11 mouse cellular contexts compared by ENCODE assay signal in genomic region chr15:10952760-10953305, GRCm38 (mm10). TPM values are rescaled to one million over a fixed set of nuclear protein-coding genes. Genes with fewer than 3 reads are reported as not detected.
A peak's percentile ranks its signal among the peaks of the same experiment; 100 is the strongest.
DNase-seq lines count a peak whose midpoint lies in the region; ATAC-seq lines count a peak whose summit lies in the region.
"Had no signal": no experiment of that assay in that cellular context is flagged by ENCODE, and none has a peak within 500 bp of the region (broad histone marks: within the 10 kb centered on the region; RNA-seq: fewer than 3 reads in every experiment).

No protein-coding gene starts in this region.

- H3K4me2 ChIP-seq in hindbrain, embryonic 12.5 days (replicated peaks), result no peak overlapping the region
- peak overlapping the region; percentile 27 for H3K4me2 ChIP-seq in embryonic facial prominence, embryonic 14.5 days (ENCODE audit: low read depth, low read length)
- peak overlapping the region; percentile 50 for H3K4me2 ChIP-seq in kidney, embryonic 16.5 days (replicated peaks; ENCODE audit: low read depth, low read length)
- H3K4me2 ChIP-seq in neural tube, embryonic 12.5 days (replicated peaks), result peak overlapping the region; percentile 36
- no peak overlapping the region for H3K4me2 ChIP-seq in intestine, embryonic 15.5 days (replicated peaks)

- no peak overlapping the region for H3K9ac ChIP-seq in hindbrain, embryonic 12.5 days
- no peak overlapping the region for H3K9ac ChIP-seq in embryonic facial prominence, embryonic 14.5 days (ENCODE audit: low read depth, low read length)
- H3K9ac ChIP-seq in kidney, embryonic 16.5 days (replicated peaks; ENCODE audit: low read length), result 0 out of 2 replicates have a peak overlapping the region, but pooled peaks have one; percentile 33
- H3K9ac ChIP-seq in neural tube, embryonic 12.5 days, result no peak overlapping the region
- H3K9ac ChIP-seq in intestine, embryonic 15.5 days, result no peak overlapping the region

- H3K4me3 ChIP-seq in hindbrain, embryonic 10.5 days, result no peak overlapping the region
- H3K4me3 ChIP-seq in hindbrain, embryonic 12.5 days, result no peak overlapping the region
- 0 out of 2 replicates have a peak overlapping the region, but pooled peaks have one; percentile 3 for H3K4me3 ChIP-seq in embryonic facial prominence, embryonic 14.5 days (ENCODE audit: low read depth, low read length)
- peak overlapping the region; percentile 11; the same call in 1 of the 2 replicates for H3K4me3 ChIP-seq in kidney, embryonic 16.5 days (ENCODE audit: low read length)
- no peak overlapping the region for H3K4me3 ChIP-seq in neural tube, embryonic 12.5 days
- no peak overlapping the region for H3K4me3 ChIP-seq in intestine, embryonic 15.5 days (replicated peaks)

- no peaks in the 10 kb centered on the region for H3K36me3 ChIP-seq in hindbrain, embryonic 10.5 days
- no peaks in the 10 kb centered on the region for H3K36me3 ChIP-seq in hindbrain, embryonic 12.5 days
- H3K36me3 ChIP-seq in embryonic facial prominence, embryonic 14.5 days (ENCODE audit: control insufficient read depth, insufficient read depth, low read length), result no peaks in the 10 kb centered on the region
- no peaks in the 10 kb centered on the region for H3K36me3 ChIP-seq in kidney, embryonic 16.5 days (ENCODE audit: insufficient read depth, low read length)
- no peaks in the 10 kb centered on the region for H3K36me3 ChIP-seq in neural tube, embryonic 12.5 days
- H3K36me3 ChIP-seq in intestine, embryonic 15.5 days, result no peaks in the 10 kb centered on the region

- no peaks in the 10 kb centered on the region for H3K27me3 ChIP-seq in hindbrain, embryonic 10.5 days (ENCODE audit: insufficient read depth, poor library complexity, severe bottlenecking)
- H3K27me3 ChIP-seq in hindbrain, embryonic 12.5 days, result no peaks in the 10 kb centered on the region
- no peaks in the 10 kb centered on the region; the same call in 1 of the 2 replicates for H3K27me3 ChIP-seq in embryonic facial prominence, embryonic 14.5 days (replicated peaks; ENCODE audit: control insufficient read depth, insufficient read depth, low read length)
- no peaks in the 10 kb centered on the region for H3K27me3 ChIP-seq in kidney, embryonic 16.5 days (ENCODE audit: insufficient read depth, low read length)
- no peaks in the 10 kb centered on the region for H3K27me3 ChIP-seq in neural tube, embryonic 12.5 days (replicated peaks)
- no peaks in the 10 kb centered on the region for H3K27me3 ChIP-seq in intestine, embryonic 15.5 days (replicated peaks)

- H3K27ac ChIP-seq in hindbrain, embryonic 10.5 days, result peak overlapping the region; percentile 9; the same call in 1 of the 2 replicates
- H3K27ac ChIP-seq in hindbrain, embryonic 12.5 days, result no peak overlapping the region
- peak overlapping the region; percentile 70 for H3K27ac ChIP-seq in embryonic facial prominence, embryonic 14.5 days (replicated peaks; ENCODE audit: low read depth, low read length)
- H3K27ac ChIP-seq in kidney, embryonic 16.5 days (ENCODE audit: low read length), result peak overlapping the region; percentile 74
- no peak overlapping the region for H3K27ac ChIP-seq in neural tube, embryonic 12.5 days
- H3K27ac ChIP-seq in intestine, embryonic 15.5 days, result no peak overlapping the region

- ATAC-seq in hindbrain, embryonic 12.5 days (ENCODE audit: low FRiP score), result no peak
- ATAC-seq in embryonic facial prominence, embryonic 14.5 days (ENCODE audit: low read depth), result no peak
- peak; percentile 35; the same call in 1 of the 2 replicates for ATAC-seq in kidney, embryonic 16.5 days (ENCODE audit: low FRiP score, low TSS enrichment)
- peak; percentile 49; the same call in 1 of the 2 replicates for ATAC-seq in neural tube, embryonic 12.5 days (ENCODE audit: low FRiP score, low read depth)
- ATAC-seq in intestine, embryonic 15.5 days, result no peak
- ATAC-seq: intestine, embryonic 16.5 days had no signal

- DNase-seq in hindbrain, embryonic 10.5 days (ENCODE audit: low spot score), result no peak
- no peak for DNase-seq in embryonic facial prominence, embryonic 14.5 days (ENCODE audit: low spot score)
- DNase-seq in adrenal gland, adult 8-10 months, result no peak
- DNase-seq in ovary, postnatal 10 days (ENCODE audit: low spot score), result no peak

- no peaks in the 10 kb centered on the region for H3K9me3 ChIP-seq in hindbrain, embryonic 10.5 days
- H3K9me3 ChIP-seq in hindbrain, embryonic 12.5 days (replicated peaks), result no peaks in the 10 kb centered on the region
- no peaks in the 10 kb centered on the region for H3K9me3 ChIP-seq in embryonic facial prominence, embryonic 14.5 days (ENCODE audit: control insufficient read depth, low read length)
- H3K9me3 ChIP-seq in kidney, embryonic 16.5 days (ENCODE audit: low read length), result no peaks in the 10 kb centered on the region
- no peaks in the 10 kb centered on the region for H3K9me3 ChIP-seq in neural tube, embryonic 12.5 days
- H3K9me3 ChIP-seq in intestine, embryonic 15.5 days, result no peaks in the 10 kb centered on the region

- 48% methylated on average over 4 of the region's 4 CpGs for WGBS in hindbrain, embryonic 10.5 days
- 40% methylated on average over 4 of the region's 4 CpGs for WGBS in hindbrain, embryonic 12.5 days
- WGBS in embryonic facial prominence, embryonic 14.5 days, result 52% methylated on average over 4 of the region's 4 CpGs
- WGBS in kidney, embryonic 16.5 days, result 34% methylated on average over 4 of the region's 4 CpGs
- 23% methylated on average over 4 of the region's 4 CpGs for WGBS in neural tube, embryonic 12.5 days
- 58% methylated on average over 4 of the region's 4 CpGs for WGBS in intestine, embryonic 15.5 days

- peaks cover 23% of the 10 kb centered on the region for H3K4me1 ChIP-seq in hindbrain, embryonic 10.5 days (replicated peaks)
- H3K4me1 ChIP-seq in hindbrain, embryonic 12.5 days, result peaks cover 5% of the 10 kb centered on the region; the same call in 1 of the 2 replicates
- peaks cover 11% of the 10 kb centered on the region for H3K4me1 ChIP-seq in embryonic facial prominence, embryonic 14.5 days (ENCODE audit: control insufficient read depth, insufficient read depth, low read length)
- H3K4me1 ChIP-seq in kidney, embryonic 16.5 days (ENCODE audit: insufficient read depth, low read length), result peaks cover 20% of the 10 kb centered on the region
- peaks cover 14% of the 10 kb centered on the region; the same call in 1 of the 2 replicates for H3K4me1 ChIP-seq in neural tube, embryonic 12.5 days
- H3K4me1 ChIP-seq in intestine, embryonic 15.5 days (replicated peaks), result no peaks in the 10 kb centered on the region

RNA-seq across cellular contexts. Expression of gene C1qtnf3, which starts 0.7 kb away (rescaled TPM):
- polyA plus RNA-seq in hindbrain, embryonic 10.5 days (2016; fragmentation: Nextera tagmentation; extraction: Ambion mirVana), result 2.9 and 5.0 TPM in 2 replicates
- polyA plus RNA-seq in hindbrain, embryonic 12.5 days (2016; fragmentation: Nextera tagmentation; extraction: Ambion mirVana), result 18.5 and 26.0 TPM in 2 replicates
- polyA plus RNA-seq in embryonic facial prominence, embryonic 14.5 days (2014; fragmentation: Nextera tagmentation; extraction: Ambion mirVana), result 115 and 159 TPM in 2 replicates
- polyA plus RNA-seq in kidney, embryonic 16.5 days (2015; fragmentation: Nextera tagmentation; extraction: Ambion mirVana), result 12.3 and 15.1 TPM in 2 replicates
- polyA plus RNA-seq in neural tube, embryonic 12.5 days (2016; fragmentation: Nextera tagmentation; extraction: Ambion mirVana), result 27.7 and 30.1 TPM in 2 replicates
- 1 to 10 TPM in 2 of 4 experiments, under 1 TPM in 2; 0.28 to 1.2 (median 0.84) TPM for total RNA-seq in adrenal gland, adult 8-10 months (2022)
- 2.2 and 2.6 TPM in 2 replicates for polyA plus RNA-seq in intestine, embryonic 15.5 days (2015; fragmentation: Nextera tagmentation; extraction: Ambion mirVana)
- total RNA-seq: left cerebral cortex, postnatal 36 days had no signal

RNA-seq across cellular contexts. Expression of gene Amacr, which starts 28.7 kb away (rescaled TPM):
- polyA plus RNA-seq in hindbrain, embryonic 10.5 days (2016; fragmentation: Nextera tagmentation; extraction: Ambion mirVana), result 12.1 and 12.8 TPM in 2 replicates
- polyA plus RNA-seq in hindbrain, embryonic 12.5 days (2016; fragmentation: Nextera tagmentation; extraction: Ambion mirVana), result 10.2 and 11.9 TPM in 2 replicates
- 27.9 and 28.6 TPM in 2 replicates for polyA plus RNA-seq in embryonic facial prominence, embryonic 14.5 days (2014; fragmentation: Nextera tagmentation; extraction: Ambion mirVana)
- polyA plus RNA-seq in kidney, embryonic 16.5 days (2015; fragmentation: Nextera tagmentation; extraction: Ambion mirVana), result 37.1 and 44.4 TPM in 2 replicates
- polyA plus RNA-seq in neural tube, embryonic 12.5 days (2016; fragmentation: Nextera tagmentation; extraction: Ambion mirVana), result 14.0 and 14.3 TPM in 2 replicates
- 10 to 100 TPM; 11.2 to 20.5 (median 17.5) TPM for total RNA-seq in adrenal gland, adult 8-10 months (2022)
- polyA plus RNA-seq in intestine, embryonic 15.5 days (2015; fragmentation: Nextera tagmentation; extraction: Ambion mirVana), result 20.6 and 21.6 TPM in 2 replicates

RNA-seq across cellular contexts. Expression of gene Slc45a2, which starts 47.7 kb away (rescaled TPM):
- 0.19 and 0.21 TPM in 2 replicates for polyA plus RNA-seq in hindbrain, embryonic 10.5 days (2016; fragmentation: Nextera tagmentation; extraction: Ambion mirVana)
- polyA plus RNA-seq in hindbrain, embryonic 12.5 days (2016; fragmentation: Nextera tagmentation; extraction: Ambion mirVana), result 0.20 and 0.34 TPM in 2 replicates
- 0.86 and 1.1 TPM in 2 replicates for polyA plus RNA-seq in embryonic facial prominence, embryonic 14.5 days (2014; fragmentation: Nextera tagmentation; extraction: Ambion mirVana)
- polyA plus RNA-seq in kidney, embryonic 16.5 days (2015; fragmentation: Nextera tagmentation; extraction: Ambion mirVana), result 0.05 TPM in 1 of 2 replicates, not detected in the other
- 0.10 and 0.15 TPM in 2 replicates for polyA plus RNA-seq in neural tube, embryonic 12.5 days (2016; fragmentation: Nextera tagmentation; extraction: Ambion mirVana)
- total RNA-seq in adrenal gland, adult 8-10 months (2022), result not detected
- polyA plus RNA-seq in intestine, embryonic 15.5 days (2015; fragmentation: Nextera tagmentation; extraction: Ambion mirVana), result not detected in 2 replicates
- total RNA-seq: left cerebral cortex, postnatal 36 days had no signal
- polyA plus RNA-seq: C2C12; intestine, embryonic 16.5 days had no signal

Comparison
In these comparisons a context has a peak if more than half of its experiments do, and no peak if none do; other contexts are left out.
1. H3K27ac ChIP-seq: peak in hindbrain, embryonic 10.5 days (single experiment), embryonic facial prominence, embryonic 14.5 days (single experiment) and kidney, embryonic 16.5 days (single experiment); none in hindbrain, embryonic 12.5 days (single experiment), neural tube, embryonic 12.5 days (single experiment) and intestine, embryonic 15.5 days (single experiment).
2. H3K4me3 ChIP-seq: peak in embryonic facial prominence, embryonic 14.5 days (single experiment) and kidney, embryonic 16.5 days (single experiment); none in hindbrain, embryonic 10.5 days (single experiment), hindbrain, embryonic 12.5 days (single experiment), neural tube, embryonic 12.5 days (single experiment) and intestine, embryonic 15.5 days (single experiment).
3. ATAC-seq: peak in kidney, embryonic 16.5 days (single experiment) and neural tube, embryonic 12.5 days (single experiment); none in hindbrain, embryonic 12.5 days (single experiment), embryonic facial prominence, embryonic 14.5 days (single experiment) and intestine, embryonic 15.5 days (single experiment).
4. H3K4me2 ChIP-seq: peak in embryonic facial prominence, embryonic 14.5 days (single experiment), kidney, embryonic 16.5 days (single experiment) and neural tube, embryonic 12.5 days (single experiment); none in hindbrain, embryonic 12.5 days (single experiment) and intestine, embryonic 15.5 days (single experiment).